Mouse (Mus musculus) CH12.LX (cell line): ENCODE measurements around the gene Arhgef5. TPM values are rescaled to one million over a fixed set of nuclear protein-coding genes. Genes with fewer than 3 reads are reported as not detected.
"Not testable (repeated sequence)": the region's sequence is repeated elsewhere in the genome, so short reads cannot be mapped to it uniquely, and the experiment has no call there.

Experiments
- DNase-seq: peaks from one replicate; pipeline ENCODE4 v3.0.0-alpha.2; 2013; ENCODE audit errors: extremely low read depth
- H3K27ac ChIP-seq: 2 replicates; pipeline ENCODE4 v1.5.1; 2012; ENCODE audit warnings: low read depth, mild to moderate bottlenecking, control low read depth, moderate library complexity; ENCODE audit not compliant: insufficient read depth
- H3K27me3 ChIP-seq: replicated peaks from 2 replicates; pipeline ENCODE3; 2012; ENCODE audit warnings: inconsistent platforms
- H3K36me3 ChIP-seq, 2 experiments: replicated peaks in 1 of 2; 2 replicates each; pipeline versions ENCODE3 to v1.6.1; 2012; ENCODE audit warnings: inconsistent platforms in 1 of 2, low read length in 1 of 2, mild to moderate bottlenecking in 1 of 2, mixed read lengths in 1 of 2, moderate library complexity in 1 of 2; ENCODE audit not compliant: control insufficient read depth in 1 of 2, insufficient read depth in 1 of 2
- H3K4me1 ChIP-seq, 2 experiments: 2 replicates each; pipeline ENCODE4 v1.6.1; 2012; ENCODE audit warnings: inconsistent platforms in 1 of 2, moderate library complexity in 1 of 2; ENCODE audit not compliant: insufficient read depth in 2 of 2, control insufficient read depth in 1 of 2
- H3K4me2 ChIP-seq: 2 replicates; pipeline ENCODE4 v1.6.1; 2012; ENCODE audit warnings: low read depth, mild to moderate bottlenecking, control low read depth; ENCODE audit not compliant: poor library complexity, insufficient read depth, severe bottlenecking
- H3K4me3 ChIP-seq, 3 experiments: fragments of 150-350 bp in 1 of 3; sonication (generic) in 1 of 3; replicated peaks in 1 of 3; 2 replicates each; pipeline versions ENCODE3 to v1.5.1; 2011 to 2012; ENCODE audit warnings: low read depth in 2 of 3, low read length in 2 of 3, mild to moderate bottlenecking in 2 of 3, moderate library complexity in 2 of 3, control low read depth in 1 of 3, improper control_type of control experiment in 1 of 3, inconsistent platforms in 1 of 3, mixed read lengths in 1 of 3; ENCODE audit not compliant: poor library complexity in 1 of 3
- H3K79me2 ChIP-seq: replicated peaks from 2 replicates; pipeline ENCODE4 v1.6.1; 2012; ENCODE audit warnings: mild to moderate bottlenecking, moderate library complexity; ENCODE audit not compliant: control insufficient read depth, poor library complexity, insufficient read depth, severe bottlenecking; ENCODE audit errors: extremely low read depth
- H3K9ac ChIP-seq: 2 replicates; pipeline ENCODE4 v1.6.1; 2012; ENCODE audit warnings: low read depth, mild to moderate bottlenecking, control low read depth, moderate library complexity; ENCODE audit not compliant: insufficient read depth
- H3K9me3 ChIP-seq: replicated peaks from 2 replicates; pipeline ENCODE3; 2012; ENCODE audit warnings: low read length, inconsistent platforms, mixed read lengths
- CHD2 ChIP-seq: IDR thresholded peaks from 2 replicates; pipeline ENCODE4 v1.6.1; 2011; ENCODE audit warnings: low read length, improper control_type of control experiment
- CTCF ChIP-seq, 2 experiments: IDR thresholded peaks in 1 of 2; conservative IDR thresholded peaks in 1 of 2; 2 replicates each; pipeline ENCODE4 v1.5.1; 2011 to 2012; ENCODE audit warnings: low read depth in 2 of 2, low read length in 2 of 2, improper control_type of control experiment in 1 of 2, inconsistent platforms in 1 of 2, mild to moderate bottlenecking in 1 of 2, moderate library complexity in 1 of 2
- E2F4 ChIP-seq: IDR thresholded peaks from 2 replicates; pipeline ENCODE4 v1.6.1; 2011; ENCODE audit warnings: low read depth, low read length, improper control_type of control experiment; ENCODE audit not compliant: insufficient replicate concordance
- HCFC1 ChIP-seq: IDR thresholded peaks from 2 replicates; pipeline ENCODE4 v1.6.1; 2012; ENCODE audit warnings: low read depth, mild to moderate bottlenecking, inconsistent platforms, low read length, improper control_type of control experiment
- MAZ ChIP-seq: IDR thresholded peaks from 2 replicates; pipeline ENCODE4 v1.6.1; 2012; ENCODE audit warnings: low read depth, mild to moderate bottlenecking, inconsistent platforms, low read length, improper control_type of control experiment, moderate library complexity
- MXI1 ChIP-seq: IDR thresholded peaks from 2 replicates; pipeline ENCODE4 v1.6.1; 2011; ENCODE audit warnings: mild to moderate bottlenecking, low read depth, low read length, improper control_type of control experiment
- MYC ChIP-seq: IDR thresholded peaks from 2 replicates; pipeline ENCODE4 v1.6.1; 2011; ENCODE audit warnings: low read depth, mild to moderate bottlenecking, improper control_type of control experiment, low read length
- NELFE ChIP-seq: IDR thresholded peaks from 2 replicates; pipeline ENCODE4 v1.6.1; 2011; ENCODE audit warnings: low read depth, low read length, improper control_type of control experiment
- NRF1 ChIP-seq: IDR thresholded peaks from 2 replicates; pipeline ENCODE4 v1.6.1; 2014; ENCODE audit warnings: low read depth, mild to moderate bottlenecking, inconsistent platforms, low read length, improper control_type of control experiment, moderate library complexity
- PAX5 ChIP-seq: IDR thresholded peaks from 2 replicates; pipeline ENCODE4 v1.6.1; 2012; ENCODE audit warnings: low read length, inconsistent platforms, mixed read lengths
- POLR2A ChIP-seq: IDR thresholded peaks from 2 replicates; pipeline ENCODE4 v1.6.1; 2011; ENCODE audit warnings: low read depth, mild to moderate bottlenecking, improper control_type of control experiment, low read length
- RAD21 ChIP-seq: IDR thresholded peaks from 2 replicates; pipeline ENCODE4 v1.6.1; 2011; ENCODE audit warnings: low read depth, mild to moderate bottlenecking, low read length, improper control_type of control experiment, moderate library complexity
- RCOR1 ChIP-seq: conservative IDR thresholded peaks from 2 replicates; pipeline ENCODE4 v1.6.1; 2012; ENCODE audit warnings: low read depth, mild to moderate bottlenecking, inconsistent platforms, low read length, improper control_type of control experiment
- SIN3A ChIP-seq: IDR thresholded peaks from 2 replicates; pipeline ENCODE4 v1.6.1; 2012; ENCODE audit warnings: low read length, improper control_type of control experiment, inconsistent platforms
- SMC3 ChIP-seq: IDR thresholded peaks from 2 replicates; pipeline ENCODE4 v1.6.1; 2011; ENCODE audit warnings: low read depth, low read length, improper control_type of control experiment
- UBTF ChIP-seq: IDR thresholded peaks from 2 replicates; pipeline ENCODE4 v1.6.1; 2012; ENCODE audit warnings: low read depth, mild to moderate bottlenecking, inconsistent platforms, low read length, improper control_type of control experiment, moderate library complexity
- ZKSCAN1 ChIP-seq: IDR thresholded peaks from 2 replicates; pipeline ENCODE4 v1.6.1; 2012; ENCODE audit warnings: low read depth, inconsistent platforms, low read length, improper control_type of control experiment, borderline replicate concordance
- dilution Hi-C: fragments of 300-500 bp; cut with MboI; formaldehyde crosslinking; loops from 2 replicates; pipeline ENCODE4 v1.14.3; 2020; ENCODE audit warnings: low sequenced_read_pairs; ENCODE audit not compliant: extremely low pct_unique_long_range_greater_than_20kb, extremely low pct_ligation_motif_present
- in situ Hi-C: fragments of 300-500 bp; cut with MboI; formaldehyde crosslinking; loops from 3 replicates; pipeline ENCODE4 v1.14.3; 2019; ENCODE audit warnings: low sequenced_read_pairs, low pct_ligation_motif_present, low pct_unique_long_range_greater_than_20kb, mixed read lengths
- polyA plus RNA-seq: library from polyadenylated mRNA; unstranded; fragments of >175 nt; gene quantifications from 2 replicates; pipeline ENCODE4 v1.2.1, GENCODE M21; 2012; ENCODE audit warnings: low read depth; ENCODE audit not compliant: insufficient read length
- total RNA-seq, 2 experiments: library from RNA; depleted of rRNA; stranded (reverse); fragments of 300-350 nt in 1 of 2; fragments of >200 nt in 1 of 2; gene quantifications; 2 replicates each; pipeline ENCODE4 v1.2.3; 2012 to 2014

Arhgef5 gene
- total RNA-seq (2012; rRNA removed) (not detected in 2 replicates), total RNA-seq (2014; rRNA removed) (not detected in 2 replicates), polyA plus RNA-seq (not detected in 2 replicates)

DNA sequence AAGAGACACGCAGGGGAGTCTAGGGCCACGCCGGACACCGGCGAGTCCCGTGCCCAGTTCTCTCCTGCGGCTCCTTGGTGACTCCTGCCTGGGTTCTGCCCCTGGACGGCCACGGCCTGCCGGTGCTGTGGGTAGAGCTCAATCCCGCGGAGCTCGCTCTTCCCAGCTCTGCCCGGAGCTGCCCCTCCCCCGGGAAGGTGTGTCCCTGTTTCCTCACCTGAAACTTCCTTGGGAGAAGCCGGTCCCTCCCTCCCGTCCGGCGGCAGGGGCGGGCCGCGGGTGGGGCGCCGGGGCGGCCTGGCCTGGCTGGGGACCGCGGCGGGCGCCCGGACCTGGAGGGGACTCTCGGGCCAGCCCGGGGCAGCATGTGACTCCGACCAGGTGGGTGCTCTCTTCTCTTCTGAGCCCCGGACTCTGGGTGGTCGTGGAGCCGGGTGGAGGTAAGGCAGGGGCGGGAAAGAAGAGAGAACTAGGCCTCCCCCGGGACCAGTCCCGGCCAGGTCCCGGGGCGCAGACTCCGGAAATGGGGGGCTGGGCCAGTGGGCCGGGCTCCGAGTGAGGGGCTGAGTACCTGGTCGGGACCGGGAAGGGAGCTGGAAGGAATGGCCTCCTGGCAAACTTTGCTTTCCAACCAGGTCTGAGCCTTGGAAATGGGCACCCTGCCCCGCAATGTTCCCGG is at the start of gene Arhgef5:
Arhgef5 (plus strand) TSS at position 220 of the 679 bp plus-strand sequence.
- TF ChIP-seq NELFE (no peak), NRF1 (no peak), MXI1 (no peak), CHD2 (no peak), E2F4 (no peak), SMC3 (no peak), POLR2A (no peak), HCFC1 (no peak), PAX5 (no peak), RAD21 (no peak), RCOR1 (no peak), SIN3A (no peak), MYC (no peak), MAZ (no peak), UBTF (no peak)
- Histone ChIP-seq H3K79me2 (no peaks in the 10 kb centered on the region), H3K4me2 (no peak within 1 kb of the TSS), H3K27me3 (no peaks in the 10 kb centered on the region), H3K36me3 (no peaks in the 10 kb centered on the region), H3K27ac (no peak within 1 kb of the TSS), H3K9ac (no peak within 1 kb of the TSS), H3K4me3 (no peak within 1 kb of the TSS), H3K9me3 (no peaks in the 10 kb centered on the region), H3K4me1 (peaks cover 0 to 5% of the 10 kb centered on the region in 2 experiments; a peak in 2 of 4 replicates)
- no peak for DNase-seq
- in situ Hi-C loops (no loop called here), dilution Hi-C loops (no loop called here)

- H3K9me3 ChIP-seq, H3K9ac ChIP-seq, H3K4me3 ChIP-seq, H3K36me3 ChIP-seq, H3K27me3 ChIP-seq, H3K27ac ChIP-seq, dilution Hi-C loops, H3K4me2 ChIP-seq, H3K79me2 ChIP-seq, in situ Hi-C loops, DNase-seq, H3K4me1 ChIP-seq: not testable (repeated sequence)
Observed at GRCm38 (mm10) chr6:43231255-43231654, 34.1 kb upstream of the Arhgef5 start, which contains the start of gene Olfr47. TSS of gene Olfr47 (plus strand) at chr6:43231529.

DNA sequence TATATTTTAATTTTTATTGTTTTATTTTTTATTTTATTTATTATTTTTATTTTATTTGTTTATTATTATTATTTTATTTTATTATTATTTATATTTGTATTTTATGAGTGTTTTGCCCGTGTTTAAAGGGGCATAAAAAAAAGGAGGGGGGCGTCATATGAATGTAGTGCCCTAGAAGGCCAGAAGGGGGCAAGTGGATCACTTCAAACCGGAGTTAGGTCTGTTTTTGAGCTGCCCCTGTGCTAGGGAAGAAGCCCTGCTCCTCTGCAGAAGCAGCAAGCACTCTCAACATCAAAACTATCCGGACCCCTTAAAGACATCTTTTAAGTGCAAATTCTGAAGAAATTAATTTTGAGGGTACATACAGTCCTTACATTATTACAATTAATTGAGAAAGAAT is 23.3 kb upstream of the Arhgef5 start:
- Histone ChIP-seq H3K4me1 (no peaks in the 10 kb centered on the region), H3K27ac (no peak overlapping the region), H3K9ac (no peak overlapping the region), H3K9me3 (no peaks in the 10 kb centered on the region), H3K36me3 (no peaks in the 10 kb centered on the region), H3K27me3 (no peaks in the 10 kb centered on the region), H3K79me2 (no peaks in the 10 kb centered on the region), H3K4me3 (no peak overlapping the region), H3K4me2 (no peak overlapping the region)
- peak; percentile 41 for DNase-seq
- in situ Hi-C loops, result no loop called here
- dilution Hi-C loops, result no loop called here
- TF ChIP-seq ZKSCAN1 (no peak), CTCF (conservative IDR thresholded peaks at IDR 0.05 in 1 of 2, IDR thresholded peaks at IDR 0.05 in 1 of 2; ENCODE audit: low read depth in 2 of 2, low read length in 2 of 2) (peak; percentile 21 to 64; a peak in 2 of 4 replicates), SMC3 (peak; percentile 42), RAD21 (peak; percentile 23)
